Mouse (Mus musculus): ENCODE measurements around the gene Adarb2.

DNA sequence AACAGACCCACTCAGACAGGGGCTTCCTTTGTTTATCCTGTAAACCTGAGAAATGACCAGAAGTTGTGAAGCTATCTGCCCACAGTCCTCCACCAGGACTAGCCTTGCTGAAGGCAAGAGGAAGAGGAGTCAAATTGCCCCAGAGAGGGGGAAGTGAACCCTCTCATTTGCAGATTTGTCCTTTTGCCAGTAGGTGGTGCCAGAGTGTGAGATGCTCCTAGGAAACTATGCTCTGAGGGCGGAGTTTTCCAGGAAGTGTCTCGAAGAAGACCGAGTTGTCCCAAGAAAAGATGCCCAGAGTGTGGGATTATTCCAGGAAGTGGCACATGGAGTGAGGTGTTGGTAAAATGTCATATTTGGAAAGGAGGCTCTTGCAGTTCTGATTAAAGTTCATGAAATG, 541.9 kb downstream of the Adarb2 start:
- no peak for TF ChIP-seq POLR2A (IDR thresholded peaks at IDR 0.05; ENCODE audit: extremely low read depth, insufficient read depth, low read length)
- TF ChIP-seq CTCF (IDR thresholded peaks at IDR 0.05; ENCODE audit: low read depth, low read length): peak; percentile 19; the same call in 1 of the 2 replicates
